Mouse (Mus musculus): ENCODE results near the gene Cfap57.

The Cfap57 gene

DNA sequence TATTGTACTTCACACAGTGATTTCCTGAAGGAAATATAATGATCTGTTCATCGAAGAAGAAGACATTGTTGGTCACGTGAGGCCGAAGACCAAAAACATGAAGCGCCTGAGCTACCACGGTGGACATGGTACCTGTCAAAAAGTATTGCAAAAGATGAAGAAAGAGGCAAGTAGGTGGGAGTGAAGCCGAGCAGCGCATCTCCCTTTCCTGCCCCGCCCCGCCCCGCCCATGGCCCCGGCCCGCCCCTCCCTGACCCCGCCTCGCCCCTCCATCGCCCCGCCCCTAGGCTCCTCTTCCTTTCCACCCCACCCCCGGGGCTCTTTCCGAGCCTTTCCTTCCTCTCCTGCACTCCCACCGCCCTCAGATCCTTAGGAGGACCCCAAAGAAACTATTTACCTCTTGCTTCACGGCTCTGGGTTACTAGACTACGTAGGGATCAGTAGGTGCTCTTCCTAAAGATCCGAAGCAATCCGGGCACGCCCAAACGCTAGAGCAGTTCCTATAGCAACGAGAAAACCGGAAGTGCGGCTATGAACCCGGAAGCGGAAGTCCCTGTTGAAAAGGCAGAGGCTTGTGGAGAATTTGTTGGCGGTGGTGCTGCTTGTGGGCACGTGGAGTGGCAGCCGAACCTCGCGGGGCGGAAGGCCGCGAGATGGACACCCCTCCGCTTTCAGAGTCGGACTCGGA, at the start of gene Cfap57, which contains the start of gene Ebna1bp2:
Cfap57 (minus strand) TSS at position 499 of the 688 bp plus-strand sequence.
Ebna1bp2 (plus strand) TSS at position 521 of the 688 bp plus-strand sequence.
- DNase-seq (ENCODE audit: extremely low read depth, low read depth, low spot score), result peak; percentile 62

DNA sequence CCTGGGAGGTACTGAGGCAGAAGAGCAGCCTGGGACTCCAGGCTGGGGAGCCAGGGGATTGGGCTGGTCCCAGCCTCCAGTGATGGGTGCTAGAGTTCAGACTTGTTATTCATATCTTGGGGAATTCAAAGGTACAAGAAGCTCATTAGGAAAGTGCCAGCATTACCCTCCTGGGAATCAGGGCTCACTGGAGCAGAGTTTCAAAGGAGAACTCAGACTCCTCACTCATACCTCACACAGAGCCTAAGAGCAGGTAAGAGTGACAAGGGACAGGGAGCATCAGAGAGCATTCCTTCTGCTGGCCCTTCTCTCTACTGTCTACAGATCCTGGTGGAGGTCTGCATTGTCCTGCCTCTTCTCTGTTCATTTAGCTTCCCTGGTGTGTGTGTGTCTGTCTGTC, 38.1 kb upstream of the Cfap57 start, which contains the start of gene Olfr62:
Olfr62 (plus strand) TSS at position 301 of the 400 bp plus-strand sequence.
- DNase-seq (ENCODE audit: extremely low read depth, low read depth, low spot score), result no peak

DNA sequence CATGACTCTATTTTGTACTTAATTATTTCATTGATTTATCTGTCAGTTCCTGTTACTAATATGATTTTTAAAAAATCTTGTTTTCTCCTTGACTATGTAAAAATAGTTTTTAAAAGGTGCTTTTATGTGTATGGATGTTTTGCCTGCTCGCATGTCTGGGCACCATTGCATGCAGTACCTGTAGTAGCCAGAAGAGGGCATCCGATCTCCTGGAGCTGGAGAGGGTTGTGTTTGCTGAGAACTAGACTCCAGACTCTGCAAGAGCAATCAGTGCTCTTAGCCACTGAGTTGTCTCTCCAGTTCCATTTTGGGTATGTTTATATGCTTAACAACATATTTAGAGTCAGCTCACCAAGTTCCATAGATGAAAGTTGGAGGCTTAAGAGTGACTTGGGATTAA, 24.7 kb upstream of the Cfap57 start:
- DNase-seq (ENCODE audit: extremely low read depth, low read depth, low spot score), result no peak

DNA sequence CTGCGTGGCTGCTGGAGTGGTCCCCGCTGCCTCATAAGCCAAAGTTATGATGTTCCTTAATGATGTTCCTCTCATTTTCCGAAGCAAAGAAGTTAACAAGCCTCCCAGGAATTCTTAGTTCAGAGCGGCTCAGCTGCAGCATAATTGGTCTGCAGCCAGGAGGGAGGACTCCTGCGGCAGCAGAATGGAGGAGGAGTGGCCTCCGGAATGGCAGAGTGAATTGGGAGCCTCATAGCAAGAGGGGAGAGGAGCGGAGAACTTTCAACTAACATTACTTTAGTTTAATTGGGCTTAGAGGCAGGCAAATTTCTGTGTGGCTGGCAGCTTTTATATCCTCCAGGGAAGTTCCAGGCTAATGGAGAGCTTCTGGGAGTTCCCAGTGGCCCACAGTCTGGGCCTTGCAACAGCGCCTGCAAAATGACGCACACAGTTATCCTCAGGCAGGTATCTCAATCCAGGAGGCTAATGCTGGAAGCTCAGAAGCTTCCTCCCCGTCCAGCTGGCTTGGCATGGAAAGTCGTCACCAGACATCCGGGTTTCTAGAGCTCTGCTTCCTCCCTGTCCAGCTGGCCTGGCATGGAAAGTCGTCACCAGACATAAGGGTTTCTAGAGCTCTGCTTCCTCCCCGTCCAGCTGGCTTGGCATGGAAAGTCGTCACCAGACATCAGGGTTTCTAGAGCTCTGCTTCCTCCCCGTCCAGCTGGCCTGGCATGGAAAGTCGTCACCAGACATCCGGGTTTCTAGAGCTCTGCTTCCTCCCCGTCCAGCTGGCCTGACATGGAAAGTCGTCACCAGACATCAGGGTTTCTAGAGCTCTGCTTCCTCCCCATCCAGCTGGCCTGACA, 22.0 kb upstream of the Cfap57 start:
- no peak for DNase-seq (ENCODE audit: extremely low read depth, low read depth, low spot score)

DNA sequence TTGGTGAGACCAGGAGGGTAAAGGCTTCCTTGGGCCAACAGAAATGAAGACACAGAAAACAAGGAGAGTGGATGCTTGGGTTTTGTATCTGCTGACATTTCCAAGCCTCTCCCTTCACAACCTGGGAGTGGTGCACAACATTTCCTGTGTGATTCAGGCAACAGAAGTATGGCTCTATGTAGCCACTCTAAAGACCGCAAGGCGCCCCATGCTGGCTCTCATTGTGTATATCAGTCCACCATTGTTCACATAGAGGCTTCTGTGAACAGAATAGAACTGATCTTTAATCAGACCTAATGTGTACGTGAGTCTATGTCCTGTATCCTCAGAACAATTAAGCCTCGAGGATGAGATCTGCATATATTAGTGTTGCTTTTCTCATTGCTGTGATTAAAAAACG, 9.7 kb upstream of the Cfap57 start:
- DNase-seq (ENCODE audit: extremely low read depth, low read depth, low spot score), result no peak

DNA sequence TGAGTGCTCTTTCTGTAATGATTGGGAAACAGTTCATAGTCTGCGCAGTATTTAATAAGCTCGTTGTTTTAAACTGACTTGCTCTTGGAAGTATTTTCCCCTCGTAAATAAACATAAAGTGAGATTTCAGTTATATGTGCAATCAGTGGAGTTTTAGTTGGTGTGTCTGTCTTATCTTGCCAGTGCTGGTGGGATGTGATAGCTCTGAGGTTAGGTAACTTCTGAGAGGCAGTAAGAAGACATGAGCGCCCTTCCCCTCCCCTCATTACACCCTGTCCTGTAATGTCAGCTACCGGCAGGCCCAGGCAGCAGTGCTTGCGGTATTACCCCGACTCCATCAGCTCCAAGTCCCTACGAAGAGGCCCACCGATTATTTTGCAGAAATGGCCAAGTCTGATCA, 1.2 kb upstream of the Cfap57 start:
- DNase-seq (ENCODE audit: extremely low read depth, low read depth, low spot score), result no peak

DNA sequence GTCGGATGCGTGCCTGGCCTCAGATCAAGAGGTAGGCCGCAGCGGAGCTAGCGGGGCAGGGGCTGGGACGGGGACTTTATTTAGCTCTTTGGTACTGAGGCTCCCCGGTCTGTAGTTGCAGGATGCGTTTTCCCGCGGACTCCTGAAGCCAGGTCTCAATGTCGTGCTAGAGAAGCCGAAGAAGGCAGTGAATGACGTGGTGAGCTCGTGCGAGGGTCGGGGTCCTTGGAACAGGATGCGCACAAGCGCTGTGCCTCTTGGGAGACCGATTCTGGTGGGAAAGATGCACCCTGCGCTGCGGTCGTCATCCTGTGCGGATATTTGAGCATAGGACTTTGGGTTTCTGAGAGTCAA, 367 bp upstream of the Cfap57 start:
- DNase-seq (ENCODE audit: extremely low read depth, low read depth, low spot score), result no peak

DNA sequence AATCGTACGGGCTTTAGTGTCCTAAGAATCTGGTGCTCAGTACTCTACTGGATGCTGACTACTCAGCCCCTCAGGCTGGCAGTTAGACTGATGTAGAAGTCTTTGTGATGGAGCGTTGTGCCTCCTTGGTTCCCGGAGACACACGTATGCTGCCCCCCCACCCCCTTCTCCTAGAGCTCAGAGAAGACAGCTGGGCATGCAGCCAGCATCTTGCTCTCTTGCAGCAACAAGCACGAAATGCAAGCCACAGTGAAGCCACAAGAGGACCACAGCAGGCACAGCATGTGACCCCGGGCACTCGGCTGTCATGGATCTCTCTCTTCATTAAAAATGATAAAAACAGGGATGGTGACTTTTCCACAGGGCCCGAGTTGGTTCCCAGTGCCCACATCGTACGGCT, 5.2 kb downstream of the Cfap57 start:
- DNase-seq (ENCODE audit: extremely low read depth, low read depth, low spot score), result no peak

DNA sequence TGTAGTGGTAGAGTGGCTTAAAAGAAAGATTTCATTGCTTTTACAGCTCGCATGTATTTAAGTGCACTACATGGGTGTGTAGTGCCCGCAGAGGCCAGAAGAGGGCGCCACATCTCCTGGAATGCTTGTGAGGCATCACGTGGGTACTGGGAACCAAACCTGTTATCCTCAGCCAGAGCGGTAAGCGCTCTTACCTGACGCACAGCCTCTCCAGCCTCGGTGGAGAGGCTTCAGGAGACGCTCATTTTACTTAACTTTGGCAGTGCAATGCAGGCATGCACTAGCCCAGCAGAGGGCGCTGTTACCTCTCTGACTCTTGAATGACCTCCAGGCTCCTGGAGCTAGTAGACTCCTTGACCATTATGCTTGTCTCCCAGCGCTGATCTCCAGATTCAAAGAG, 8.0 kb downstream of the Cfap57 start:
- no peak for DNase-seq (ENCODE audit: extremely low read depth, low read depth, low spot score)

DNA sequence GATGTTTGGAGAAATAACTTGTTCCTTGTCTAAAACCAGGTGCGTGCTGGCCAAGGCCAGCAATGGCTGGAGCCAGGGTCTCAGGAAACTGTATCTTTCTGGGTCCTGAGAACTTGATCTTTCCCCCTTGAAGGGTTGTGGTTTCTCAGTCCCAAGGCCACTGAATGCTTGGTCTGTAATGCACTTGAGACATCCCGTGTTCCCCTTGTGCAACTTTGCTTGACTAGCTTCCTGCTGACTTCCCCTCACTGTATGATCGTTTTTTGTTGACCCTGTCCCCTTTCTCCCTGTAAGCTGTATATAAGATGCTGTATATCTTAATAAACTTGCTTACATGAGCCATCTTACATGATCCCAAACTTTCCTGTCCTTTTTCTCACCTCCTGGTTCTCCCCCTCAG, 10.7 kb downstream of the Cfap57 start:
- no peak for DNase-seq (ENCODE audit: extremely low read depth, low read depth, low spot score)

DNA sequence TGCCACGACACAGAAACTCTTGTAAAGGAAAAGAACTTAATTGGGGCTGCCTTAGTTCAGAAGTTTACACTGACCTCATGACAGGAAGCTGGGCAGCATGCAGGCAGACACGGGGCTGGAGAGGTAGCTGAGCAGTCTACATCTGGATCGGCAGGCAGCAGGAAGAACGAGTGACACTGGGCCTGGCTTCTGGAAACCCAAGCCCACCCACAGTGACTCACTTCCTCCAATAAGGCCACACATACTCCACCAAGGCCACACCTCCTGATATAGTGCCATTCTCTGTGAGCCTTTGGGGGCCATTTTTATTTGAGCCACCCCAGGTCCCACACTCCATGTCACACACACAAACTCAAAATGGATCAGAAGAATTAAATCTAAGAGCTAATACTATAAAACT, 16.5 kb downstream of the Cfap57 start:
- DNase-seq (ENCODE audit: extremely low read depth, low read depth, low spot score), result no peak

DNA sequence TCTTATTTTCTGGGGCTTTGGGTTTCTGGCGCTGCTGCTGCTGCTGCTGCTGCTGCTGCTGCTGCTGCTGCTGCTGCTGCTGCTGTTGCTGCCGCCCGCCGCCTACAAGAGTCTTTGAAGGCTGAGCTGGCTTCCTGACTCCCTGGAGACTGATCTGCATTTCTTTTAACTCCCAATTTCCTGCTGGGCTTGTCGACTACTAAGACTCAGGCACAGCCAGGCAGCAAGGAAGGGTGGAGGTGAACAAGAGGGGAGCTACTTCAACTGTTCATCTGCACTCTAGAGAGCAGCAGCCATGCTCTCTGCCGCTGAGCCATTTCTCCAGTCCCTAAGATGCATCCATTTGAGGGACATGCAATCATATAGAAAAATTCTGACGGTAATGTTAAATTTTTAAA, 30.8 kb downstream of the Cfap57 start:
- DNase-seq (ENCODE audit: extremely low read depth, low read depth, low spot score), result no peak

DNA sequence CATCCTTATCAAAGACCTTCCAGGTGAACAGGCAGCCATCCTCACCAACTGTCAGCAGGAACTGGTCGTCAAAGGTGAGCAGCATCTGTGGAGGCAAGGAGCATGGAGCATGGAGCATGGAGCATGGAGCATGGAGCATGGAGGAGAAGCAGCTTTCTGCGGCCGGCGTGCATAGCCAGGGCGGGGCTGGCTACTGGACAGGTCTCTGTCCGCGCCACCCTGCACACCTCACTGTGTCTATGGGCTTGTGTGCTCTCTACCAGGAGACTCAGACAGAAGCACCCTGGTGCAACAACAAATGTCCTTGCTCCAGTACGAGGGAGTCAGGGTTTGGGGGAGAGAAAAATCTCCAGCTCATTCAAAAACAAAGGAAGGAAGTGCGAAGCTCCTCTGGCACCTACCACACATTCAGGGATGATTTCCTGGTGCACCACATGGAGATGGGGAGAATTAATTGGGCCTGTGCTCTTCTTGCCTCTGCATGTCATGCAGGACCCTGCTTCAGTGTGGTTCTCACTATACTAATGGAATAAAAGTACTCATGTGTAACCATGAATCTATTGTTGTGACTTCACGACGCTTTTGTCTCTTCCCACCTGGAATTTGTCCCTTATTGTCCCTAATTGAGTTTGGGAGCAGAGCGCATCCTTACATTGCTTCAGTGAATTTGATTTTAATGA, 31.4 kb downstream of the Cfap57 start:
- DNase-seq (ENCODE audit: extremely low read depth, low read depth, low spot score), result no peak

DNA sequence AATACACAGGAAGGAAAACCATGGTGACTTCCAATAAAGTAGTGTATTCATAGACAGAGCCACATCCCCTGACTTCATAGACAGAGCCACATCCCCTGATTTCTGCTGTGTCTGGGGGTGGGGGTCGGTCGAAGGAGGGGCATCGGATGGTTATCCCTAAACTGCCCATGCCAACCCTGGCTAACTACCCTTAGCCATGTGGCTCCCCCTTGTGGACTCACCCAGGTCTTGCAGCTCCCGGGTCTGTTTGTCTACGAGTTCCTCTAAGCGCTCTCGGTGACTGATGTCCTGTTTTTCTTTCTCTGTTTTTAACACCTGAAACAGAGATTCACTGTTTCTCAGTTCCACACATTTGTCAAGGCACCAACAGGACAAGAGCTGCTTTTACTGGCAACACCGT, 37.9 kb downstream of the Cfap57 start:
- DNase-seq (ENCODE audit: extremely low read depth, low read depth, low spot score), result no peak

DNA sequence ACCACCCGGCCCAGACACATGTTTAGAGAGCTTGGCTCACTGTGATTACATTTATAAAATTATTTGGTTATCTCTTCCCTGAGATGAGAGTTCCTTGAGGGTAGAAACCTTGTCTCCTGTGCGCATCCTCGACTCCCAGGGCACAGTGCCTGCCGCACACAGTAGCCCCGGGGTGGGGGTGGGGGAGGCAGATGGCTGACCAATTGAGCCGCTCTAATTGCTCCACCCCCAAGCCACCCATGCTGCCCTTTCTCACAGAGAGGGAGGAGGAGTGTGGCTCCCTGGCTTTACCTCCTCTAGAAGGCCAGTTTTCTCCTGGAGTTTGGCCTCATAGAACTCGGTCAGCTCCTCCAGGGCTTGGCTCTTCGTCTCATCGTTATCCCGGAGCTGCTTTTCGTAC, 39.1 kb downstream of the Cfap57 start:
- no peak for DNase-seq (ENCODE audit: extremely low read depth, low read depth, low spot score)

DNA sequence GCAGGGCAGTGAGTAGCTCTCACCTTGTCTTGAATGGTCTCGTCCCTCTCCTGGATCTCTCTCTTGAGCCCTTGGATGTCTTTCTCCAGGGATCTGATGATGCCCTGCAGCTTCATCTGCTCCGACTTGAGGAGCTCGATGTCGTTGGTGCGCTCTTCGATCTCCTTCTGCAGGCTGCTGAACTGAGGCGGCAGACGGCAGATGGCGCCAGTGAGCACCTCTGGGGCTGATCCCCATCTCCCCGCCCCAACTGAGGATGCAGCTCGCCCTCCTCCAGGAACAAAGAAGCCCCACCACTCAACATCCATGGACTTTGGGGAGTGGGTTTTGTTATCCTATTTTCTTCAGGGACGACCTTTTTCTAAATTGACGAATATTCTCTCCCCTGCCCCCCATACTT, 41.3 kb downstream of the Cfap57 start:
- DNase-seq (ENCODE audit: extremely low read depth, low read depth, low spot score), result no peak

DNA sequence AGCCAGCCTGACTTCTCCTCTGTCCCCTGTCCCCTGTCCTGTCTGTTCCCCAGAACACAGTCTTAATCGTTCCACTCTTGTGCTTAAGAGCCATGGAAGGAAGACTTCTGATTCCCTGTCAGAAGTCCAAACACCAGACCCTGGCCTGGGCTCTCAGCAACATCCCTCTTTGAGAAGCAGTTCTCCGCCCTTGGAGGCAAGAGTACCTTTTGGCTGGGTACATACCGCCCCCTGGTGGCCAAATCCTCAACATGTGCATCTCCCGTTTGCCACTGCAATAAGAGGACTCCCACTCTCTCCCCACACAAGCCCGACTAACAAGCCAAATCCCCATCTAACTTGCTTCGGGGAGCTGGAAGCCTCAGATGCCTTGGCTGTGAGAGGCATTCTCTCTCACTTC, 44.5 kb downstream of the Cfap57 start:
- DNase-seq (ENCODE audit: extremely low read depth, low read depth, low spot score), result no peak

DNA sequence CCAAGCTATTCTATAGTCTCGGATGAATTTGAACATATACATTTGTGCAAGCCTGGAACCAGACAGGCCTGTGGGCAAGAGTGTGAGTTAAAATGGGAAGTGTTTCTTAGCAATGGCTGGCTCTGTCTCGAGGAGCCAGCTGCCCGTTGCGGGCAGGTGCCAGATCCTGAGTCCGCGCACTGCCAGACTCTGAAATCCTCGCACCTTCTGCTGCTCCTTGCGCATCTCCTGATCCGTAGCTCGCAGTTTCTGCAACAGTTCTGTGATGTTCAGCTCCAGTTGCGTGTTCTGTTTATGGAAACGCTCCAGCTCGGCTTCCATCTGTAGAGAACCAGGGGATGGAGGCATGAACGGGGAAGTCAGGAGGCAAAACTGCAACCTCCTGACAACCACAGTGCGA, 49.1 kb downstream of the Cfap57 start:
- no peak for DNase-seq (ENCODE audit: extremely low read depth, low read depth, low spot score)

DNA sequence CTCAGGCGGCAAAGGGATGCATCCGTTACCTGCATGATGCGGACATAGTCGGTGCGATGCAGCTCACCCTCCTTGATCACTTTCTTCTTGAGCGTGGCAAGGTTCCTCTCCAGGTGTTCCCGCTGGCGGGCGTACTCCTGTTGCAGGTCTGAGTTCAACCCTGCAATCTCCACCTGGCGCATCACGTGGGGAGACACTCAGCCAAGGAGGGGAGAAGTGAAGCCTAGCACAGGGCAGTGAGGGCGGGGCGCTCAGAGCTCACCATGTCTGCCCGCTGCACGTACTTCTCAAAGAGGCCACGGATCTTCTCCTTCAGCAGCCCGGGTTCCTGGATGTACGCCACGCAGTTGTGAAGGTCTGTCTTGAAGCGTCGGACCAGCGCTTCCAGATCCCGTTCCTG, 51.3 kb downstream of the Cfap57 start:
- DNase-seq (ENCODE audit: extremely low read depth, low read depth, low spot score), result no peak

DNA sequence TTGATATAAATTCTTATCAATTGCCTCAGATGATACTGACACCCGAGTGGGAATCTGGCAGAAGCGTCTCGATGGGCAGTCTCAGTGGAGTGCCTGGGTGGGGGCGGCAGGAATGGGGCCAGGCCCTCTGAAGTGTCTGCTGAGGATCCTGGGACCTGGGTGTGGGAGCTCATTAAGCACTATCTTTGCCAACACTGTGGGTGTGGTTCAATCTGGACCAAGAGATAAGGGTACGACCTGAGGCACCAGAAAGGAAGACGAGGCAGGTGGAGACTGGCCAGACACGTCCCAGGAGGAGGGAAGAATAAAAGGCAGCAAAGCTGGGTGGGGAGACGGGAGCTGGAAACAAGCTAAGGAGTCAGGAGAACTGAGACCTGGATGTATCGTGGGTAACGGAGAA, 51.9 kb downstream of the Cfap57 start:
- DNase-seq (ENCODE audit: extremely low read depth, low read depth, low spot score), result no peak

DNA sequence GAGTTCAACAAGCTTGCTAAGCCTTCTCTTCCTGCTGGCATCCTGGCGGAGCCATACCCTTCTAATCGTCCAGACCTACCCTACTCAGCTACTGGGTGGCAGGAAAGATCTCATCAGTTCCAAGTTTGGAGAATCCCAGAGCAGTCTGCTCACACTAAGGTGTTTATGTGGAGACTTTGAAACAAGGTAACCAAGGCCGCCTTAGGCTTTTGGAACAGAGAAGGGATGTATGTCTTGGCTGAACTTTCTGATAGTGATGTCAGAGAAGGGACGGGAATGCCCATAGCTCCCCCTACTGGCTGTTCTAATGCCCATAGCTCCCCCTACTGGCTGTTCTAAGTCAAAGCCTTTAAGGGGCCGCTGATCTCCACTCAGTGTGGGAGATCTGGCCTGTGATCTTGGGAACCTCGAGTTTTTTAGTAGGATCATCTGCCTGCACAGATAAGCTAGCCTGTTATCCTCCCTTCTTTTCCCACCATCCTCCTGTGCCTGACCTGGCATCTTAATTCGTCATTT, 54.4 kb downstream of the Cfap57 start:
- DNase-seq (ENCODE audit: extremely low read depth, low read depth, low spot score), result no peak

DNA sequence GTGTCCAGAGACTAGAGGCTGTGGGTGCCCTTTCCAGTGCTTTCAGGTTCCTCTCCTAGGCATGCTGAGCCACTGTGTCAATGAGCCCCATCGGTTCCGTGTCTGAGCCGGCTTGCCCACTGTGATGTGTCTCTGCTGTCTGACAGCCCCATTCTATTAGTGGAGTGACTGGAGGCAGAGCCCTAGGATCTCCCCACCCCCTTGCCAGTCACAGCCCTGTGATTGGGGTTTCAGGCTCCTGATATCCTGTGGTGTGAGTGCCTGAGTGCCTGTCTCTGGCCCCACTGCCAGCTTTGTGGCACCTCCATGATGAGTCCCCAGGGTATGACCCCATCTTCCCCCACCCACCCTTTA, 55.7 kb downstream of the Cfap57 start:
- DNase-seq (ENCODE audit: extremely low read depth, low read depth, low spot score), result no peak
